Mouse (Mus musculus) c-Kit-positive CD71-negative TER-119-negative erythroid progenitor cells, embryonic 14.5 days (primary cell): ENCODE measurements at regions not wholly inside any gene's neighbourhood (a gene's known extent, or its start where the extent isn't known, plus 50 kb on each side); places are given as distances from the start of the nearest gene placed in this dataset.

Experiments used
- DNase-seq: peaks from one replicate; pipeline ENCODE4 v3.0.0-alpha.2; 2013; ENCODE audit warnings: low read depth

- DNase-seq, result peak; percentile 22
These were observed 136.6 kb upstream of the Map3k7 start for GRCm38 (mm10) chr4:31827266-31827665.

- no peak for DNase-seq
These were observed 133.7 kb upstream of the Map3k7 start for GRCm38 (mm10) chr4:31830241-31830640.

GRCm38 (mm10) chr4:31831469-31831868, 132.4 kb upstream of the Map3k7 start:
- DNase-seq, result no peak

- DNase-seq, result no peak
These were observed 130.1 kb upstream of the Map3k7 start for GRCm38 (mm10) chr4:31833828-31834227.

GRCm38 (mm10) chr4:31835051-31835450, 128.8 kb upstream of the Map3k7 start:
- no peak for DNase-seq

- DNase-seq, result no peak
These were observed 125.3 kb upstream of the Map3k7 start for GRCm38 (mm10) chr4:31838592-31838991.

GRCm38 (mm10) chr4:31849763-31850162, 114.1 kb upstream of the Map3k7 start:
- DNase-seq, result no peak

- DNase-seq, result no peak
These were observed 112.9 kb upstream of the Map3k7 start for GRCm38 (mm10) chr4:31851006-31851405.

- DNase-seq, result no peak
These were observed 110.0 kb upstream of the Map3k7 start for GRCm38 (mm10) chr4:31853851-31854250.

GRCm38 (mm10) chr4:31860389-31860788, 103.5 kb upstream of the Map3k7 start:
- no peak for DNase-seq

GRCm38 (mm10) chr4:31861172-31861571, 102.7 kb upstream of the Map3k7 start:
- no peak for DNase-seq

GRCm38 (mm10) chr4:31872985-31873983, 90.6 kb upstream of the Map3k7 start:
- DNase-seq, result no peak

- no peak for DNase-seq
These were observed 86.5 kb upstream of the Map3k7 start for GRCm38 (mm10) chr4:31877389-31877788.

- DNase-seq, result no peak
These were observed 85.3 kb upstream of the Map3k7 start for GRCm38 (mm10) chr4:31878493-31879191.

- DNase-seq, result no peak
These were observed 84.7 kb upstream of the Map3k7 start for GRCm38 (mm10) chr4:31879192-31879585.

GRCm38 (mm10) chr4:31880213-31880612, 83.7 kb upstream of the Map3k7 start:
- DNase-seq, result no peak

- no peak for DNase-seq
These were observed 74.2 kb upstream of the Map3k7 start for GRCm38 (mm10) chr4:31889673-31890072.

- no peak for DNase-seq
These were observed 54.7 kb upstream of the Map3k7 start for GRCm38 (mm10) chr4:31909086-31909673.
